Mouse (Mus musculus): ENCODE data around the gene Gm49361.
"Not testable (repeated sequence)": the region's sequence is repeated elsewhere in the genome, so short reads cannot be mapped to it uniquely, and the experiment has no call there.

Gm49361 gene

GRCm38 (mm10) chr14:57746001-57746771, at the start of gene Gm49361:
Gene Gm49361 (minus strand): TSS chr14:57746103.
- peak; percentile 83 for DNase-seq

GRCm38 (mm10) chr14:57791171-57791570, 45.3 kb upstream of the Gm49361 start:
- DNase-seq = no peak

- DNase-seq = no peak
Observed at GRCm38 (mm10) chr14:57789759-57790158, 43.9 kb upstream of the Gm49361 start.

- DNase-seq = no peak
Observed at GRCm38 (mm10) chr14:57789311-57789710, 43.4 kb upstream of the Gm49361 start.

GRCm38 (mm10) chr14:57787406-57787805, 41.5 kb upstream of the Gm49361 start:
- DNase-seq = no peak

DNA sequence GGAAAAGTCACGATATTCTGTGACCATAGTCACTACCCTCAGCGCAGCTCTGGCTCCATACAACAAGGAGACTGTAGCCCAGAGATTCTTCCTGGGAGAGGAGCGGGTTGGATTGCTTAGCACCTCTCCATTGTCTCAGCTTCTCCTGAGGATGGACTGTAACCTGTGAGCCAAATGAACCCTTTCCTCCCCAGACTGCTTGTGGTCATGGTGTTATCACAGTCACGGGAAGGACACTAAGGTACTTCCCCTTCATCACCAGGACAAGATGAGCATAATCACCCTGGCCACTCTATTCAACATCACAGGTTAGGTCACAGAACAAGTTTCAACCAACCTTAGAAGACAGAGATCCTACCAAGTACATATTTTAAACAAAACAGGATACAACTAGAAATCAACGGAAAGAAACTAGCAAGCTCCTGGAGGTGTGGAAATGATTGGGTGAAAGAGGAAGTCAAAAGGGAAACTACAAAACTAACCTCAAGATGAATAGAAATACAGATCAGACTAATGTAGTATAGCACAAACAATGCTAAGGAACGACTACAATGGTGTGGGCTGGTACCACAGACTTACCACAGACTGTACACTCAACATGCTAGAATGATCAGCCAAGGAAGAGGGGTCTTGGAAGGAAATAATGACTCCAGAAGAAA, 26.4 kb upstream of the Gm49361 start:
- DNase-seq = no peak

GRCm38 (mm10) chr14:57769102-57769501, 23.2 kb upstream of the Gm49361 start:
- DNase-seq = no peak

DNA sequence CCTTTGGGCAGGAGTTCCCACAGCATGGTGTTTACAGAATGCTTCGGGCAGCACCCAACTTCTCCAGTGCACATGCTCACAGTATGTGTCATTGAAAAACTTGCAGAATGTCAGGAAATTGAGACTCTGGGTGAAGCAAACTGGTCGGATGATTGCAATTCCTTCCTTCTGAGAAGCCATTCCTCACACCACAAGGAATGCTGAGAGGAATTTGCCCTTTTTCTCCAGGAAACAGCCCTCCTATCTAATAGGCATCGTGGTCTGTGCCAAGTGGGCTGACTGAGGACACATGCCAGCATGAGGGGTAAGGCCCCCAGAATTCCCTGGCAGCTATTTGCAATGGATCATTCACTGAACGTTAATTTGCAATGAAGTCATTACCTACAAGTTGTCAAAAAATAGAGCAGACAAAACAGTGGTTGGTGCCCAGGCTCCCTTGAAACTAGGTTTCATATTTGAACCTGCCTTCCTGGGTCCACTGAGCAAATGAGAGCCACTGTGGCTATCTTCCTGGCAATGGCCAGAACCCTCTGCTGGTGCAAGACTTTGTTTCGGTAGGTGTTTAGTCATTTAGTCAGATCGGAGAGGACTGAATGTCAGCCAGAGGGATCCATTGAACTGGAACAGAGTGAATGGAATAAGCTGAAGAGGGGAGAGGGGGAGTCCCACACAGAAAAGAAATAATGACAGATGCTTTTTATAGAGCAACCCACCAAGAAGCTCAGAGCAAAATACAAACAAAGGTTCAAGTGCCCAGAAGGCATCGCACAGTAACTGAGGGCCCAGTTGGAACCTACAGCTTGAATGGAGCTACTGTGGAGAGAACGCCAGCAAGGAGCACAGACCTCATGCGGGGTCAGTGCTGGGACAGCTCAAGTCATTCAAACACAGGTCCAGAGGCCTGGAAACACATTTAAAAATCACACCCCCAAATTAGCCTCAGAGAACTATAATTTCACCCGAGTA, 14.8 kb upstream of the Gm49361 start:
- DNase-seq = no peak

DNA sequence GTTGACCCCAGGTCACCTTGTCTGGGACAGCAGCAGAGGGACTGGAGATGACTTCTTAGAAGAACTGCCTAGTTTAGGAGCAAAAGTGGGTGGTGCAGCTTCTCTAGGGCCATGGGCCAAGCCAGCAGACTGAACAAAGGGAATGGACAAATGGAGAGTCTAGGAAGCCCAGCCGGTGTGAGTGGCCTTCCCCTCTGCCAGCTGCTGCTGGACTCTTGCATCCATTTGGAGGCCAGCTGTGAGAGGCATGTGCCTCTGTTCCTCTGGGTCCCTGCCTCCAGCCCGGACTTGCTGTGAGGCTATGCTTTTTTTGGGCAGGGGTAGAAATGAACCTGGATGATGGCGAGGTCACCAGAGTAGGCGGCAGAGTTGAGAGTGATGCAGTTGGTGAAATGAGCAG, 12.3 kb upstream of the Gm49361 start, which contains the start of gene Lats2:
Gene Lats2 (minus strand): TSS at position 152 of the 400 bp plus-strand sequence.
- DNase-seq = no peak

GRCm38 (mm10) chr14:57756094-57756493, 10.2 kb upstream of the Gm49361 start:
- no peak for DNase-seq

- DNase-seq = no peak
Observed at GRCm38 (mm10) chr14:57755661-57756060, 9.8 kb upstream of the Gm49361 start.

DNA sequence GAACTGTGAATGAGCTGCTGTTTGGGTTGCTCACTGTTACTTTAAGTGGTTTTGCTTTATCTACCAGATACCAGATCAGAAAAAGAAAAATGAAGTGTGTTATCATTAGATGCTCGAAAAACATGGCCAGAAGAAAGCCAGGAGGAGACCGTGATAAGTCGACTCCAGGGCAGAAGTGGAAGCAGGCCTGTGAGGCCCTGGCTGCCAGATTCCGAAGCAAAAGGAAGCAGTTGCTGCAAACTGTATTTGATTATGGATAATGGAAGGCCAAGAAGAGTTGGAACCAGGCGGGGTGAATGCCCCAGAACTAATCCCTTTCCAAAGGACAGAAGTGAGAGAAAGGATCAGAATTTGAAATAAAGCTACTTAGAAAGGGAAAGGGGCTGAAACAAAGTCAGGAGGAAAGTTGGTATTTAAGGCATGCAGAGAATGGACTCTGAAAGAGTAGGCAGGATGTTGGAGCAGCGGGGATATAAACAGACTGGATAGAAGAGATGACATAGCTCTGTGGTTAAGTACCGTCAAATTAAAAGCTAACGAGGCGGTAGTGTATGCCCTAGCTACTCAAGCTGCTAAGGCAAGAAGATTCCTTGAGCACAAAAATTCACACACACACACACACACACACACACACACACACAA, 7.6 kb upstream of the Gm49361 start:
- DNase-seq = no peak

- DNase-seq = not testable (repeated sequence)
Observed at GRCm38 (mm10) chr14:57751006-57751405, 5.1 kb upstream of the Gm49361 start.

GRCm38 (mm10) chr14:57749501-57749900, 3.6 kb upstream of the Gm49361 start:
- DNase-seq = no peak

DNA sequence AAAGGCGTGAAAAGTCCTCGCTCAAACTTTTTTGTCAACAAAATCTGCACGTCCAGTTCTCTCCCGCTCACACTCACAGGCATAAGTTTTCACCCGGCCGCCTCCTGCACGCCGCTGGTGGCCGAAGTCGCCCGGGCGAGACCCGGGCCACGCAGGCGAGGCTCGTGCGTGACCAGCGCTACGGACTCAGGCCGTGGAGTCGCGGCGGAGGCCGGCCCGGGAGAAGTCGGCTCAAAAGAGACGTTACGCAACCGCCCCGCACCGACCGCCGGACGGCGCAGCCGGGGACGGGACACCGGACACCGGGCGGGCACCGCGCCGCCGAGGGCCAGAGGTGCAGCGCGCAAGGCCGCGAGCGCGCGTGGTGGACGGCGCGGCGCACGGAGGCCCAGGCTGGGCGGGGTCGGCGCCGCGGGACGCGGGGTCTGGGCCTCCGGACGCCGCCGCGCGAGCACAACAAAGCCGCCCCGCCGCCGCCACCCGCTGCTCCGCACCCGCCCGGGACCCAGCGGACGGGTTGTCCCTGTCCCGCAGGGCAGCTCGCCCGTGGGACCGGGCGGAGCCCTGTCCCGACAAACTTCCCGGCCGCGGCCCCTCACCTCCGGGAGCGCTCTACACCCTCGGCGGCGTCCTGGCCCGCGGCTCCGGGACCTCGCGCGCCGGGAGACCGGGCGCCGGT, 473 bp downstream of the Gm49361 start:
- DNase-seq = peak; percentile 23

DNA sequence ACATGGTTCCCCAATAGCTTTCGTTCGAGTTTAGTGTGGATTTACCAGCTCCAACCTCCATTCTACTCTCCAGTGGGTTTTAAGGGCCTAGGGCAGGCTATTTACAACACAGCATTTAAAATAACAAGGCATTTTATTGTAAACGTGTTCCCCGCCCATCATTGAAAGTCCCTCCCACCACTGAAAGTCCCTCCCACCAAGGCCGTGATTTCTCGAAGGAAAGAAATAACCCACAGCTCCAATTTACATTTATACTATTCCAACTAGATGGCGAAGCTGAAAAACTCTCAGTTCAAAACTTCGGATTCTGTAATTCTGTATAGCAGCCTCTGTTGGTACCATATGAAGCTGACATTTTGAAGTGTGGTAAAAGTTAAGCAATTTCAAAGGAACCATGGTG, 1.4 kb downstream of the Gm49361 start:
- no peak for DNase-seq

GRCm38 (mm10) chr14:57740651-57741050, 5.3 kb downstream of the Gm49361 start:
- DNase-seq = no peak

DNA sequence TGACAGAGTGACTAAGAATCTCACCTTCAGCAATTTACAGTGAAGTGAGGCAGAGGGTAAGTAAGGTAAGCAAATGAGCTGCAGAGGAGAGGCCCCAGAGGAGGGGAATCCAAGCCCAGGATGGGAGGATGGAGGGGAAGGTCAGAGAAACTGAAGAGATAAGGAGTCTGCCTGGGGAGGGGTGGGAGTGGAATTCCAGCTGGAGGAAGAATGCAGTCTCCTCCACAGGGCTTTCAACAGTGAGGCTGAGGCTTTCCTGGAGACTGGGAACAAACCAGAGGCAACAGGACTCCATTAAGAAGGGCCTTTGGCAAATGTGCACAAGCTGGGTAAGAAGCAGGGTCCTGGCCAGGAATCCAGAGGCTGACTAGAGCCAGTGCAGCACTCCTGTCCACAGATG, 8.8 kb downstream of the Gm49361 start:
- DNase-seq = no peak

DNA sequence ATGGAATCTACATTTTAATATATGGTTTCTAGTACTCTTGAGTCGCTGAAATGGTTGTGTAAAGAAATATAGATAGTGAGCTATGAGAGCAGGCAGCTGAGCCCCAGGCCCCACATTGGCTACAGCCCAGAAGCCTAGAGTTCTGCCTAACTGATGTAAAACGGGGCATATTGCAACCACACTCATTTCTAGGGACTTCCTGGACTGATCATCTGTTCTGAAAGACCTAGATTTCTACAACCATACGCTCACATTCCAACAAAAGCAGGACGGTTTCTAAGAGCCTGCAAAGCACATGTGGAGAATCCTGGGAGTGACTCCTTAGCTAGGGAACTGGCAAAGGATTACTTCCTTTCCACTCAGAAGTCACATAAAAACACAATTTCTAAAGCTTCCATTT, 9.8 kb downstream of the Gm49361 start:
- no peak for DNase-seq

DNA sequence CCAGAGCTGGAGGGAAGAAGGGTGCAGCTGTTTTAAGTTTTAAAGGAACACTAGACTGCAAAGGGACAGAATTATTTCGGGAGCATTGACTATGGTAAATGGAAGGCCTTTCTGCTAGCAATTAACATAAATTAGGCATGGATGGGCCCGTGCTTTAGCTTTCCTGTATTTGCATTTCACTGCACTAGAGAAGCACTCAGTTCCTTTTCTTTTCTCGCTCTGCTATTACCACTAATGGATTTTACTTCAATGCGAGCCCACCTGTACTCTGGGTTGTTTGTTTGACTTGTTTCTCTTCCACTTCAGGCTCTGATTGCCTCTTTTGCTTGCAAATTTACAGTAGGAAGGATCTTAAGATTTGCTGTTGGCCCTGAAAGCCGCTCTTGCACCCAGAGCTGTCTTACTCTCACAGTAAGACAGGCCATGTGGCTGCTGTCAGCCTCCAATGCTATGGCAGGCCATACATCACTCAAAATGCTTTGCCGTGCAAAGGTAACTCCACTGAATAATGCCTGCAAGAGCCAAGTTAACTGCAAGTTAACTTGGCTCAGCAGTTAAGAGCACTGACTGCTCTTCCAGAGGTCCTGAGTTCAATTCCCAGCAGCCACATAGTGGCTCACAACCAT, 13.1 kb downstream of the Gm49361 start:
- no peak for DNase-seq

GRCm38 (mm10) chr14:57730527-57730926, 15.4 kb downstream of the Gm49361 start:
- no peak for DNase-seq

Data from right cerebral cortex, adult 18-20 months (tissue).